ENCODE assay signal across 29 mouse cellular contexts in genomic region chr10:18811751-18812150, GRCm38 (mm10). TPM values are rescaled to one million over a fixed set of nuclear protein-coding genes. Genes with fewer than 3 reads are reported as not detected.
DNase-seq lines count a peak whose midpoint lies in the region; ATAC-seq lines count a peak whose summit lies in the region.
"Had no signal": no experiment of that assay in that cellular context is flagged by ENCODE, and none has a peak within 500 bp of the region (broad histone marks: within the 10 kb centered on the region; RNA-seq: fewer than 3 reads in every experiment).

No protein-coding gene starts in this region.

- peaks cover 21% of the 10 kb centered on the region for H3K4me1 ChIP-seq in heart, embryonic 13.5 days
- peaks cover 15% of the 10 kb centered on the region for H3K4me1 ChIP-seq in heart, embryonic 16.5 days (ENCODE audit: control insufficient read depth, insufficient read depth, low read length)
- H3K4me1 ChIP-seq: hindbrain, embryonic 12.5 days had no signal

- no peaks in the 10 kb centered on the region for H3K36me3 ChIP-seq in heart, embryonic 13.5 days
- no peaks in the 10 kb centered on the region for H3K36me3 ChIP-seq in heart, embryonic 16.5 days (ENCODE audit: control insufficient read depth, insufficient read depth)
- H3K36me3 ChIP-seq: forebrain, embryonic 10.5 days; hindbrain, embryonic 12.5 days; hindbrain, embryonic 15.5 days had no signal

- H3K27ac ChIP-seq in heart, embryonic 13.5 days (replicated peaks) = peak overlapping the region; percentile 71
- H3K27ac ChIP-seq in heart, embryonic 16.5 days (ENCODE audit: low read length) = peak overlapping the region; percentile 74
- H3K27ac ChIP-seq: forebrain, embryonic 10.5 days; forebrain, embryonic 13.5 days; hindbrain, embryonic 12.5 days; hindbrain, embryonic 15.5 days had no signal

- no peak overlapping the region for H3K9ac ChIP-seq in heart, embryonic 13.5 days
- H3K9ac ChIP-seq in heart, embryonic 16.5 days (ENCODE audit: low read length) = no peak overlapping the region
- H3K9ac ChIP-seq: forebrain, embryonic 13.5 days; hindbrain, embryonic 12.5 days; hindbrain, embryonic 15.5 days had no signal

- ATAC-seq in heart, embryonic 13.5 days (ENCODE audit: extremely low read depth, insufficient number of reproducible peaks, low FRiP score, low TSS enrichment) = peak; percentile 54; the same call in 1 of the 2 replicates
- peak; percentile 87 for ATAC-seq in heart, embryonic 16.5 days (replicated peaks; ENCODE audit: extremely low read depth, insufficient read depth, low FRiP score)
- ATAC-seq: forebrain, embryonic 13.5 days; forebrain, embryonic 16.5 days; intestine, postnatal 0 days; Patski had no signal

- 27% methylated on average over 2 of the region's 2 CpGs for WGBS in heart, embryonic 13.5 days
- WGBS in heart, embryonic 16.5 days = 39% methylated on average over 2 of the region's 2 CpGs

- H3K4me3 ChIP-seq in heart, embryonic 13.5 days = no peak overlapping the region
- H3K4me3 ChIP-seq in heart, embryonic 16.5 days (ENCODE audit: low read length) = no peak overlapping the region
- H3K4me3 ChIP-seq: forebrain, embryonic 10.5 days; forebrain, embryonic 13.5 days; hindbrain, embryonic 12.5 days; hindbrain, embryonic 15.5 days had no signal

- H3K4me2 ChIP-seq in heart, embryonic 13.5 days = no peak overlapping the region
- 0 out of 2 replicates have a peak overlapping the region, but pooled peaks have one; percentile 3 for H3K4me2 ChIP-seq in heart, embryonic 16.5 days (ENCODE audit: low read depth, low read length)
- H3K4me2 ChIP-seq: forebrain, embryonic 13.5 days; hindbrain, embryonic 12.5 days; hindbrain, embryonic 15.5 days had no signal

- H3K27me3 ChIP-seq in heart, embryonic 13.5 days (replicated peaks) = peaks cover 15% of the 10 kb centered on the region
- H3K27me3 ChIP-seq in heart, embryonic 16.5 days (ENCODE audit: control insufficient read depth, insufficient read depth, low read length) = no peaks in the 10 kb centered on the region
- H3K27me3 ChIP-seq: forebrain, embryonic 13.5 days; hindbrain, embryonic 12.5 days; hindbrain, embryonic 15.5 days; Patski had no signal

- no peaks in the 10 kb centered on the region for H3K9me3 ChIP-seq in heart, embryonic 13.5 days
- no peaks in the 10 kb centered on the region for H3K9me3 ChIP-seq in heart, embryonic 16.5 days (replicated peaks; ENCODE audit: control insufficient read depth, low read length)
- H3K9me3 ChIP-seq: forebrain, embryonic 10.5 days; forebrain, embryonic 13.5 days; hindbrain, embryonic 12.5 days; hindbrain, embryonic 15.5 days had no signal

- DNase-seq in heart, adult 8-10 months (ENCODE audit: low spot score) = peak; percentile 3
- no peak for DNase-seq in heart, adult 11 months
- no peak for DNase-seq in heart, postnatal 36 days
- DNase-seq in heart, postnatal 14 days = no peak
- DNase-seq: adrenal gland, postnatal 10 days; adrenal gland, postnatal 36 days; cerebellum, adult 18-20 months; cerebellum, adult 9-10 months; cerebellum, postnatal 14 days; gastrocnemius, postnatal 10 days; gastrocnemius, postnatal 36 days; kidney, adult 2 months had no signal

- intact Hi-C loops in heart, postnatal 36 days (cut with DNase I) = no loop called here
- intact Hi-C loops in heart, postnatal 14 days (cut with DNase I) = no loop called here

RNA-seq across cellular contexts. Expression of gene Gm4922, which starts 25.2 kb away (rescaled TPM):
- total RNA-seq in heart, adult 8-10 months (2022) = not detected
- not detected in 2 replicates for polyA plus RNA-seq in heart, embryonic 13.5 days (2015; fragmentation: Nextera tagmentation; extraction: Ambion mirVana)
- not detected for total RNA-seq in heart, postnatal 36 days (2021)
- 0.09 TPM in 1 of 2 replicates, not detected in the other for polyA plus RNA-seq in heart, embryonic 16.5 days (2015; fragmentation: Nextera tagmentation; extraction: Ambion mirVana)
- total RNA-seq in heart, postnatal 14 days (2021) = not detected
- total RNA-seq: adrenal gland, adult 18-20 months; adrenal gland, postnatal 10 days; adrenal gland, postnatal 36 days; ES-E14; gastrocnemius, adult 18-20 months; gastrocnemius, postnatal 10 days; gastrocnemius, postnatal 36 days; granulocyte monocyte progenitor cell, adult 5-6 weeks; hematopoietic stem cell, adult 5-6 weeks had no signal
- polyA plus RNA-seq: embryonic facial prominence, embryonic 11.5 days; embryonic facial prominence, embryonic 14.5 days; forebrain, embryonic 10.5 days; forebrain, embryonic 13.5 days; kidney, adult 2 months; kidney, embryonic 14.5 days; Patski had no signal

RNA-seq across cellular contexts. Expression of gene Perp, which starts 33.1 kb away (rescaled TPM):
- total RNA-seq in heart, adult 8-10 months (2022) = 100 to 1,000 TPM in 1 of 4 experiments, 10 to 100 TPM in 3; 89.1 to 100 (median 90.9) TPM
- 97.1 and 106 TPM in 2 replicates for polyA plus RNA-seq in heart, embryonic 13.5 days (2015; fragmentation: Nextera tagmentation; extraction: Ambion mirVana)
- 100 to 1,000 TPM; 108 to 119 TPM for total RNA-seq in heart, postnatal 36 days (2021)
- polyA plus RNA-seq in heart, embryonic 16.5 days (2015; fragmentation: Nextera tagmentation; extraction: Ambion mirVana) = 218 and 248 TPM in 2 replicates
- 100 to 1,000 TPM; 147 TPM for total RNA-seq in heart, postnatal 14 days (2021)
